Mouse (Mus musculus) hindbrain, embryonic 14.5 days (tissue): ENCODE results near the gene Msi2. TPM values are rescaled to one million over a fixed set of nuclear protein-coding genes. Genes with fewer than 3 reads are reported as not detected.

Source experiments
- ATAC-seq: fragments of 200-750 bp; cut with Nextera tagmentation; 2 replicates; pipeline ENCODE4 v1.8.0; 2017; ENCODE audit warnings: moderate number of reproducible peaks, mild to moderate bottlenecking, moderate TSS enrichment, moderate library complexity; ENCODE audit not compliant: low FRiP score
- DNase-seq: peaks from one replicate; pipeline ENCODE4 v3.0.0-alpha.2; 2015; ENCODE audit warnings: low spot score
- H3K27ac ChIP-seq: fragments of 300-500 bp; sonication (generic); 2 replicates; pipeline ENCODE4 v1.5.1; 2014; ENCODE audit warnings: mild to moderate bottlenecking, moderate library complexity
- H3K27me3 ChIP-seq: fragments of 300-500 bp; sonication (generic); 2 replicates; pipeline ENCODE4 v1.6.1; 2014; ENCODE audit warnings: mild to moderate bottlenecking, low read length, mixed read lengths; ENCODE audit not compliant: control insufficient read depth, insufficient read depth
- H3K36me3 ChIP-seq: fragments of 300-500 bp; sonication (generic); replicated peaks from 2 replicates; pipeline ENCODE4 v1.6.1; 2014; ENCODE audit not compliant: control insufficient read depth, insufficient read depth
- H3K4me1 ChIP-seq: fragments of 300-500 bp; sonication (generic); replicated peaks from 2 replicates; pipeline ENCODE4 v1.6.1; 2014; ENCODE audit warnings: antibody characterized with exemption, low read length, mixed read lengths; ENCODE audit not compliant: control insufficient read depth, insufficient read depth
- H3K4me2 ChIP-seq: fragments of 300-500 bp; sonication (generic); replicated peaks from 2 replicates; pipeline ENCODE4 v1.6.1; 2014; ENCODE audit warnings: mild to moderate bottlenecking, moderate library complexity
- H3K4me3 ChIP-seq: fragments of 300-500 bp; sonication (generic); replicated peaks from 2 replicates; pipeline ENCODE4 v1.5.1; 2014; ENCODE audit warnings: mild to moderate bottlenecking, low read length
- H3K9ac ChIP-seq: fragments of 300-500 bp; sonication (generic); 2 replicates; pipeline ENCODE4 v1.6.1; 2014
- H3K9me3 ChIP-seq: fragments of 300-500 bp; sonication (generic); 2 replicates; pipeline ENCODE4 v1.6.1; 2016; ENCODE audit warnings: low read length; ENCODE audit not compliant: control insufficient read depth
- WGBS: fragments of 180-500 bp; shearing (Covaris S2); extraction: QIAGEN DNeasy Blood & Tissue Kit; methylation state at CpG from one replicate; pipeline ENCODE4 v1.1.7; 2014; 5-methylcytosine and 5-hydroxymethylcytosine counted together
- polyA plus RNA-seq: library from polyadenylated mRNA; unstranded; fragments of >200 nt; fragmentation: Nextera tagmentation; extraction: Ambion mirVana; gene quantifications from 2 replicates; pipeline ENCODE4 v1.2.1, GENCODE M21; 2014

The Msi2 gene
- polyA plus RNA-seq, 1 experiment from 2014 or later, result 26.5 TPM

DNA sequence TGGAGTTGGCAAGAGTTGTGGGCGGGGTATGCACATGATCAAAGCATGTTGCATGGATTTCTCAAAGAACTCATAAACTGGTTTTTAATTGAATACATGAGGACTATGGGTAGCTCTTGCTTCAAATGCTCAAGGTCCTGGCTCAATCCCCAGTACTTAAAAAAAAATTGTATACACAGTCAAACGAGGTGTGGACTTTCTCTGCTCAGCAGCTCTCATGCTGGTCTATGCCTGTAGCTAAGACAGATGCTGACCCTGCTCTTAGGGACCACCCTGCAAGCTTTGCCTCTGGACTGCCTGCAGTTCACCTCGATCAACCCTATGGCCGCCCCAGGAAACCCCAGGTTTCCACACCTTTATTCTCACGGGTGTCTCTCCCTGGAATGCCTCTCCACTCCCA, 127.7 kb downstream of the Msi2 start:
- DNase-seq, result no peak
- H3K27ac ChIP-seq, result no peak overlapping the region; the same call in 1 of the 2 replicates
- 77% methylated on average over 5 of the region's 5 CpGs for WGBS

DNA sequence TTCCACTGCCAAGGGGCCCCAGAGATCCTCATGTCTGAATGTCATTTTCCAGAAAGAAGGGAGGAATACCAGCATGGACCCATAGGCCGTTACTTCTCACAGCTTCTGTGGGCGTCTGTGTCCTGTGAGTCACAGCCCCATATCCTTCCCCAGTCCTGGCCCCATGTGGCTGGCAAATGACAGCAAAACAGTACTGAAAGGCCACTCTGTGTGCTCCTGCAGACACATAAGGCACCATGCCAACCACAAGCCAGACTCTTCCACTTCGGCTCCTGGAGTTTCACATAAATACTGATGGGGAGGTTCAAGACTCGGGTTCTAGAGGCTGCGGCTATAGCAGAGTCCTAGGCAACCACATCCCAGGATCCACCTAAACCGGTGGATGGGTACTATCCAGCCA, 128.7 kb downstream of the Msi2 start:
- H3K36me3 ChIP-seq, result 0 out of 2 replicates have a peak, but pooled peaks cover 2% of the 10 kb centered on the region
- H3K9ac ChIP-seq, result no peak overlapping the region
- ATAC-seq, result no peak
- no peak overlapping the region for H3K4me3 ChIP-seq
- peak overlapping the region; percentile 83 for H3K27ac ChIP-seq
- WGBS, result 57% methylated on average over 6 of the region's 6 CpGs
- H3K4me2 ChIP-seq, result no peak overlapping the region
- DNase-seq, result no peak
- H3K27me3 ChIP-seq, result no peaks in the 10 kb centered on the region
- no peaks in the 10 kb centered on the region for H3K9me3 ChIP-seq
- peaks cover 71% of the 10 kb centered on the region for H3K4me1 ChIP-seq

More for the DNA sequence above, 127.7 kb downstream of the Msi2 start:
- Histone ChIP-seq H3K4me2 (no peak overlapping the region), H3K4me1 (peaks cover 69% of the 10 kb centered on the region), H3K4me3 (no peak overlapping the region), H3K27me3 (no peaks in the 10 kb centered on the region), H3K36me3 (0 out of 2 replicates have a peak, but pooled peaks cover 4% of the 10 kb centered on the region), H3K9ac (no peak overlapping the region), H3K9me3 (no peaks in the 10 kb centered on the region)
- no peak for ATAC-seq

DNA sequence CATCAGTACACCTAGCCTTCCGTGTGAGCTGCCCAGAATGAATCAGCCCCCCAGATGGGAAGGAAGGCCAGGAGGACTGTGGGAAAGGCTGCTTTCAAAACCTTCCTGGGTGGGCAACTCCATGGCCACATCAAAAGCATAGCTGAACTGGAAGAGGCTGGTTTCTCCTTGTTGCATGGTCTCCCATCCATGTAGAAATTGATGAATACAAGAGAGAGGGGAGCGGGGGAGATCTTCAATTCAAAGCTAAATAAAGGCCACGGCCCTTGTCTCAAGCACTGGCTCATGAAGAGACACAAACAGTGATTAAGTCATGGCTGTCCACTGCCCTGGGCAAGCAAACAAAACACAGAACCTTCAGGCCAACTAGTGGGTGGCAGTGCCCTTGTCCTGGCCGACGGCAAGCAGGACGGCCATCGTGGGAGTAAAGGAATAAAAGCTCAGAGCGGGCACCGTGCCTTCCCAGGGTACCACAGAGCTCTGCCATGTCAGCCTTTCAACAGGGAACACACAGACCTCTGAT, 129.6 kb downstream of the Msi2 start:
- DNase-seq (no peak), ATAC-seq (peak; percentile 35; the same call in 1 of the 2 replicates)
- Histone ChIP-seq H3K4me3 (no peak overlapping the region), H3K27ac (peak overlapping the region; percentile 83), H3K4me2 (no peak overlapping the region), H3K36me3 (no peaks in the 10 kb centered on the region), H3K27me3 (no peaks in the 10 kb centered on the region), H3K9me3 (no peaks in the 10 kb centered on the region), H3K9ac (no peak overlapping the region), H3K4me1 (peaks cover 77% of the 10 kb centered on the region)
- 18% methylated on average over 9 of the region's 9 CpGs for WGBS

DNA sequence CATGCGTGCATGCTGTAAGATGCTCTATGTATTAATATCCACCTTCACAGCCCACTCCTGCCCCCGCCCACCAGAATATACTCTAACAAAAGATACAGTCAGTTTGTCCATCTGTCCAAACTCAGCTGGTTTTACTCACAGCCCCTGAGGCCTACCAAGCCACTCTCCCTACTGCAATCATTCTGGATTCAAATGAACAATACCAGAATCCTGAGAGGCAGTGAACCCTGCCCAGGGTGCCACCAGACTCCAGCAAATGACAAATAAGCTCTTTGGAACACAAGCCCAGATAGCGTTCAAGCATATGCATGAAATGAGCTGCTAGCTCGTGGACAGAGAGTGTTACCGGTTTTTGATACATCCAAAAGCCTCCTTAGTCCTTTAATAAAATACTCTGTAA, 130.6 kb downstream of the Msi2 start:
- DNase-seq (no peak), ATAC-seq (no peak)
- Histone ChIP-seq H3K36me3 (no peaks in the 10 kb centered on the region), H3K9ac (no peak overlapping the region; the same call in 1 of the 2 replicates), H3K4me2 (no peak overlapping the region), H3K4me3 (no peak overlapping the region), H3K9me3 (no peaks in the 10 kb centered on the region), H3K27ac (peak overlapping the region; percentile 83), H3K27me3 (no peaks in the 10 kb centered on the region), H3K4me1 (peaks cover 84% of the 10 kb centered on the region)
- WGBS, result 28% methylated on average over 5 of the region's 5 CpGs

DNA sequence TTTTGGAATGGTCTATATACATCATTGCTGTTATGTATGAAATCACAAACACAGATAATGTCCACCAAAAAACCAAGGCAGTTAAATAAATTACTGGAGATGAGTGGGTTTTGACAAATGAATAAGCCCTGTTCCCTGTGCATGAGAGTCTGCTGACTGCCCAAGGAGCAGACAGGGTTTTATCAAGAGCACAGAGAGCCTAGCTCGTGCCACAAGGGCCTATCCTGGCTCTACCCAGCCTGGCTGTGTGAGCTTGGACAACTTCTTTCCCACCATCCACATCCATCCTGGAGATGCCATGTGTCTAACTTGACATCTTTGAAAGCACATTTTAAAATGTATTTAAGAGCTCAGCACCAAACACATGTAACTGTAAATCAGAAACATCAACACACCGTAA, 132.4 kb downstream of the Msi2 start:
- ATAC-seq (no peak), DNase-seq (no peak)
- Histone ChIP-seq H3K9me3 (no peaks in the 10 kb centered on the region), H3K4me3 (no peak overlapping the region), H3K4me2 (peak overlapping the region; percentile 31), H3K27me3 (no peaks in the 10 kb centered on the region), H3K36me3 (no peaks in the 10 kb centered on the region), H3K27ac (peak overlapping the region; percentile 83), H3K9ac (no peak overlapping the region; the same call in 1 of the 2 replicates), H3K4me1 (peaks cover 93% of the 10 kb centered on the region)
- 42% methylated on average over 2 of the region's 2 CpGs for WGBS

DNA sequence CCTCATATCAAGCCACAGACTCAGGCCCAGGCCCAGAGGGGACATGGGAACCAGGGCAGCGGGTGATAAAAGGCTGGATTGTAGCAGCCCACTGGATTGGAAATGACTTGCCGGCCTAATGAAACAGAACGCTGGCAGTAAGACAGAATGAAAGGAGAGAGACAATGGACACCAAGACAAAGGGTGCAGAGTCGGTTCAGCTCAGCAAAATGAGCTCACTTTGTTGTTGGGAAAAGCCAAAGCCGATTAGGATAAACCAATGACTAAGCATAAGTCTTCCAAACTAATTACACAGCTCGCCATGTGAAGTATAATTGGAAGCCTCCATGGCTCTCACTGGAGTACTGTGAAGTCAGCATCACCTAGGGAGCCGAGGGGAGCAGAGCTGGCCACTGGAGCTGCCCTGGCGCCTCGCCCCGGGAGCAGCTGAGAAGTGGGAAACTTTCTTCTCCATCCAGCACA, 133.1 kb downstream of the Msi2 start:
- H3K9me3 ChIP-seq, result no peaks in the 10 kb centered on the region
- H3K4me3 ChIP-seq, result no peak overlapping the region
- H3K4me1 ChIP-seq, result peaks cover 95% of the 10 kb centered on the region
- WGBS, result 8% methylated on average over 10 of the region's 10 CpGs
- H3K9ac ChIP-seq, result peak overlapping the region; percentile 46
- no peaks in the 10 kb centered on the region for H3K36me3 ChIP-seq
- DNase-seq (peak; percentile 66), ATAC-seq (peak; percentile 63)
- H3K27me3 ChIP-seq, result no peaks in the 10 kb centered on the region
- H3K27ac ChIP-seq, result peak overlapping the region; percentile 83
- peak overlapping the region; percentile 31 for H3K4me2 ChIP-seq

DNA sequence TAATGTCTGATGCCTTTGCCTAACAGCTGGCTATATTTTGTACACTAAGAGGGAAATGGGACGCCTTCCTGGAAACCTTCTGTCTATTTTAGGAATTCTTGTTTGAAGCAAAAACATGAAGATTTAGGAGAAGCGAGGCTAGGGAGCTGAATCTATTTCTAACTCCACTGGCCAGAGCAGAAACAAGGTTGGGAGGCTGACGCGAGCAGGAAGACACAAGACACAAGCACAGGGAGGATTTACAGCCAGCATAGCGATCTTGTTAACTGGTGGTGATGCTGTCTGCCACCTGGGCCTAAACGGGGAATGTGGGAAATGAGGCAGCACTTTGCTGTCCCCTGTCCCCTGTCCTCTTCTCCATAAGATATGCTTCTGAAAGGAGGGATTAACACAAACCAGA, 134.4 kb downstream of the Msi2 start:
- peak overlapping the region; percentile 83 for H3K27ac ChIP-seq
- H3K9ac ChIP-seq, result peak overlapping the region; percentile 46
- no peak for DNase-seq
- H3K4me1 ChIP-seq, result peaks cover 86% of the 10 kb centered on the region
- H3K27me3 ChIP-seq, result no peaks in the 10 kb centered on the region
- H3K4me3 ChIP-seq, result no peak overlapping the region
- no peak for ATAC-seq
- WGBS, result 10% methylated on average over 6 of the region's 6 CpGs
- no peak overlapping the region for H3K4me2 ChIP-seq
- no peaks in the 10 kb centered on the region for H3K36me3 ChIP-seq
- H3K9me3 ChIP-seq, result no peaks in the 10 kb centered on the region

DNA sequence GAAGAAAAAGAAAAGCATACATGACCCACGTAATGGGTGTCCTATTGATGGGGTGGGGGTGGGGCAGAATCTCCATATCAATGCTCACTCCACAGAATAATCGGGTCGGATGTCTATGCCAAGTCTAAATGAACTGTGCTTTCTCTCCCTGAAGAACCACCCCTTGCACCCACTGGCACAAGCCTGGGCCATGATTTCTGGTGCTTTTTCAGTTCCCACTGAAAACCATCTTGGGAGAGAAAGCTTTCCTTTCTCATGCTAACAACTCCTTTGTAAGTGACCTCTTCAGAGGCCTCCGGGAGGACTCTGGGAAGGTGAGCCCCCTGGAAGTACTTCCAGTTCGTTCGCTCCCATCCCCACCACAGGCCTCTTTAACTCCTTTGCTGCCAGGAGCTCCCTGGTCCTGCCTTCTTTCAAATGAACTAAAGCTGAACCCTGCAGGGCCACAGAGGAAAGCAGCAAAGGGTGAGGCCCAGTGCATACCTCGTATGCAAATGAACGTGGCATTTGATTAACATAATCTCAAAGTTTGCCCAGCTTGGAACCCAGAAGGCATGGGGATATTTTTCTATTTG, 135.0 kb downstream of the Msi2 start:
- peak overlapping the region; percentile 46 for H3K9ac ChIP-seq
- 3% methylated on average over 8 of the region's 8 CpGs for WGBS
- H3K36me3 ChIP-seq, result no peaks in the 10 kb centered on the region
- H3K27me3 ChIP-seq, result no peaks in the 10 kb centered on the region
- no peaks in the 10 kb centered on the region for H3K9me3 ChIP-seq
- H3K4me2 ChIP-seq, result peak overlapping the region; percentile 32; the same call in 1 of the 2 replicates
- ATAC-seq (peak; percentile 73), DNase-seq (no peak)
- H3K27ac ChIP-seq, result peak overlapping the region; percentile 83
- peaks cover 81% of the 10 kb centered on the region for H3K4me1 ChIP-seq
- H3K4me3 ChIP-seq, result no peak overlapping the region

DNA sequence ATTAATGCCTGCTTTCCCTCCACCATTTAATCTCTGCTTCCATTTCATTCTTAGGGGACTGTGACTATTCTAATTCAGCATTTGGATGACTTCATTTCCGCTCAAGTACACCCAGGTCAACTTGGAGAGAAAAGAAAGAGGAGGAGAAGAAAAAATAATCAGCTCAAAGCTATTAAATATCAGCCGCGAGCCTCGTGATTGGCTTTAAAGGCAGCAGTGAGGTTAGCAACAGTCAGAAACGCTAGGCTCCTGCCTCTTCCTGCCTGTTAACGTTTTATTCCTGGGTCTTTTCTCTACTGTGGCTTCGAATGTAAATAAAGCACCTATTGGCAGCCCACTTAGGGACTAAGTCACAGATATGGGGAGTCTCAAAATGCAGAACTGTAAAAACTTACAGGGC, 135.5 kb downstream of the Msi2 start:
- DNase-seq, result no peak
- 5% methylated on average over 7 of the region's 7 CpGs for WGBS
- Histone ChIP-seq H3K27me3 (no peaks in the 10 kb centered on the region), H3K36me3 (no peaks in the 10 kb centered on the region), H3K9me3 (no peaks in the 10 kb centered on the region), H3K27ac (peak overlapping the region; percentile 83), H3K4me3 (no peak overlapping the region), H3K9ac (peak overlapping the region; percentile 46), H3K4me2 (peak overlapping the region; percentile 32), H3K4me1 (peaks cover 77% of the 10 kb centered on the region)
- no peak for ATAC-seq
